Mouse (Mus musculus): ENCODE measurements around the gene Nmnat3. TPM values are rescaled to one million over a fixed set of nuclear protein-coding genes. Genes with fewer than 3 reads are reported as not detected.

Gene Nmnat3
- polyA plus RNA-seq, 1 experiment from 2014 or later = 2.7 TPM

DNA sequence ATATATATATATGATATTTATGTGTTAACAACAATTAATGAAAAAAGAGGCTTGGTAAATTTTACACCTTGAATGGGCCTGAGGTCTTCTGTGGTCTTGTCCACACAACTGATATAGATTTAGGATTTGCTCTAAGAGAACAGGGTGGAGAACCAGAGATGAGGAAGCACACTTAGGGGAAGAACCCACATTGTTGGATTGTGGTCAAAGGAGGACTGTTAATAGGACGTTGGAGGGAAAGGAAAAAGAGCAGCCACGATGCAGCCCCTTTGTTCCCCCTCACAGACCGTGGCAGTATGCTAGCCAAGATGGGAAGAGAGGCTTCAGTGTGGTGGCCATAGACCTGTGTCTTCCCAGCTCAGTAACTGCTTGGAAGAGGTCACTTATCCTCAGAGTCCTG, 11.5 kb downstream of the Nmnat3 start:
- Histone ChIP-seq H3K27ac (replicated peaks; ENCODE audit: low read depth, low read length) (no peak overlapping the region), H3K27me3 (ENCODE audit: control insufficient read depth, insufficient read depth, low read length) (no peaks in the 10 kb centered on the region), H3K9ac (ENCODE audit: low read length) (no peak overlapping the region), H3K4me3 (ENCODE audit: low read depth, low read length) (no peak overlapping the region), H3K36me3 (ENCODE audit: control insufficient read depth, insufficient read depth, low read length) (no peaks in the 10 kb centered on the region), H3K9me3 (ENCODE audit: control insufficient read depth, low read length) (no peaks in the 10 kb centered on the region), H3K4me2 (ENCODE audit: low read depth, severe bottlenecking) (no peak overlapping the region), H3K4me1 (ENCODE audit: control insufficient read depth, insufficient read depth, low read length) (peaks cover 5% of the 10 kb centered on the region)
- WGBS = 74% methylated on average over 3 of the region's 3 CpGs
- ATAC-seq (ENCODE audit: insufficient number of reproducible peaks, low FRiP score, low TSS enrichment, low read depth) (no peak), DNase-seq (ENCODE audit: low spot score) (no peak)

DNA sequence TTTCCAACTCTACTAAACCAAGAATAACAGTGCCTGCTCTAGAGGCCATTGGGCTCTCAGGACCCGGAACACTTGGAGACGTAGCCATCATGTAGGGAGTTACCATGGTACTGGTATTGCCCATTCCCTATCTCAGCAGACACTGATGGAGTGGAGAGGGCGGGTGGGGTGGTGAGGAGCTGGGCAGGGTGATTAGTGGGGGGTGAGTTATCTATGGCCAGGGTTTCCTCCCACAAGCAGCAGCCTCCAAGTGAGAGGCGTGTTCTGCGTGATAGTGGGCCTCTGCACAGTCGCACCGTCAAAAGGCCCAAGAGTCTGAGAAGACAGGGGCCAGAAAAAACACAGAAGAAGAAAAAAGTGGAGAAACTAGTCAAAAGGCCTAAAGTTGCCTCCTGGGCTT, 12.0 kb downstream of the Nmnat3 start:
- H3K9ac ChIP-seq (ENCODE audit: low read length) = no peak overlapping the region
- H3K4me2 ChIP-seq (ENCODE audit: low read depth, severe bottlenecking) = no peak overlapping the region
- no peak overlapping the region for H3K4me3 ChIP-seq (ENCODE audit: low read depth, low read length)
- H3K9me3 ChIP-seq (ENCODE audit: control insufficient read depth, low read length) = no peaks in the 10 kb centered on the region
- H3K36me3 ChIP-seq (ENCODE audit: control insufficient read depth, insufficient read depth, low read length) = no peaks in the 10 kb centered on the region
- no peak for DNase-seq (ENCODE audit: low spot score)
- 86% methylated on average over 7 of the region's 7 CpGs for whole genome bisulfite sequencing
- H3K4me1 ChIP-seq (ENCODE audit: control insufficient read depth, insufficient read depth, low read length) = peaks cover 5% of the 10 kb centered on the region
- H3K27ac ChIP-seq (replicated peaks; ENCODE audit: low read depth, low read length) = no peak overlapping the region
- no peaks in the 10 kb centered on the region for H3K27me3 ChIP-seq (ENCODE audit: control insufficient read depth, insufficient read depth, low read length)
- no peak for ATAC-seq (ENCODE audit: insufficient number of reproducible peaks, low FRiP score, low TSS enrichment, low read depth)

DNA sequence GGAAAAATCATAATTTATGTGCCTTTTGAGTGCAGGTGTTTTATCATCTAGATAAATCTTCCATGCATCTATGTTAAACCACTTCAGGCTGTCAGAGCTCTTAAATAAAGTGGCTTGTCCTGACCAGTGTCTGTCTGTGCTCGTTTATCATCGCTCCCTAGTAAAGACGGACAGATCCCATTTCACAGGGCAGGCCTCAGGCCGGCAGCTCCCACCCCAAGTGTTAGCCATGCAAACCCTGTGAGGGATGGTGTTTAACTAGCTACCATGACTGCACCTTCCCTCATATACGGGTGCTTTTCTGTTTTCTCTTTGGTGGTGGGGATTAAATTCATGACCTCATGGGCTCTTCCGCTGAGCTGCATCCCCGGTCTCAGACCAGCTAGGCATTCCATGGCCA, 13.3 kb downstream of the Nmnat3 start:
- H3K27ac ChIP-seq (replicated peaks; ENCODE audit: low read depth, low read length) = no peak overlapping the region
- H3K36me3 ChIP-seq (ENCODE audit: control insufficient read depth, insufficient read depth, low read length) = no peaks in the 10 kb centered on the region
- no peak overlapping the region for H3K4me3 ChIP-seq (ENCODE audit: low read depth, low read length)
- H3K4me2 ChIP-seq (ENCODE audit: low read depth, severe bottlenecking) = no peak overlapping the region
- no peaks in the 10 kb centered on the region for H3K9me3 ChIP-seq (ENCODE audit: control insufficient read depth, low read length)
- no peak overlapping the region for H3K9ac ChIP-seq (ENCODE audit: low read length)
- DNase-seq (ENCODE audit: low spot score) (no peak), ATAC-seq (ENCODE audit: insufficient number of reproducible peaks, low FRiP score, low TSS enrichment, low read depth) (no peak)
- WGBS = 70% methylated on average over 7 of the region's 7 CpGs
- H3K27me3 ChIP-seq (ENCODE audit: control insufficient read depth, insufficient read depth, low read length) = no peaks in the 10 kb centered on the region
- peaks cover 5% of the 10 kb centered on the region for H3K4me1 ChIP-seq (ENCODE audit: control insufficient read depth, insufficient read depth, low read length)

DNA sequence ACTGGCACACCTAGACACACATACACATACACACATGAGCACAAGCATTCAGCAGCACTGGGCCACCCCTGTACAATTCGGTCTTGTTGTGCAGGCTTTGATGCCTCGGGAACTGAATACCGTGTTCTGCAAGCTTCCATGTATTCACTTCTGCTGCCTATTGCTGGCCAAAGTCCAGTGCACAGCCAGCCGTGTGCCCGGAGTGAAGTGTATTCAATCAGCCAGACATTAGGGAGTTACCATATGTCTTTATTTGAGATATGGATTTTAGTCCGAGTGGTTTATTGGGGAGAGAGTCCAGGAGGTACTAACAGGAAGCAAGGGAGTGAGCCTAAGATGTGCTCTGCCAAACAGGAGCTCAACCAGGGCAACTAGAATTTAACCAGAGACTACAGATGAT, 19.8 kb downstream of the Nmnat3 start:
- WGBS = 88% methylated on average over 6 of the region's 6 CpGs
- H3K9me3 ChIP-seq (ENCODE audit: control insufficient read depth, low read length) = no peaks in the 10 kb centered on the region
- no peak overlapping the region for H3K4me3 ChIP-seq (ENCODE audit: low read depth, low read length)
- H3K9ac ChIP-seq (ENCODE audit: low read length) = no peak overlapping the region
- no peak overlapping the region for H3K27ac ChIP-seq (replicated peaks; ENCODE audit: low read depth, low read length)
- H3K36me3 ChIP-seq (ENCODE audit: control insufficient read depth, insufficient read depth, low read length) = no peaks in the 10 kb centered on the region
- no peak overlapping the region for H3K4me2 ChIP-seq (ENCODE audit: low read depth, severe bottlenecking)
- no peak for DNase-seq (ENCODE audit: low spot score)
- no peaks in the 10 kb centered on the region for H3K4me1 ChIP-seq (ENCODE audit: control insufficient read depth, insufficient read depth, low read length)
- no peak for ATAC-seq (ENCODE audit: insufficient number of reproducible peaks, low FRiP score, low TSS enrichment, low read depth)
- no peaks in the 10 kb centered on the region for H3K27me3 ChIP-seq (ENCODE audit: control insufficient read depth, insufficient read depth, low read length)

DNA sequence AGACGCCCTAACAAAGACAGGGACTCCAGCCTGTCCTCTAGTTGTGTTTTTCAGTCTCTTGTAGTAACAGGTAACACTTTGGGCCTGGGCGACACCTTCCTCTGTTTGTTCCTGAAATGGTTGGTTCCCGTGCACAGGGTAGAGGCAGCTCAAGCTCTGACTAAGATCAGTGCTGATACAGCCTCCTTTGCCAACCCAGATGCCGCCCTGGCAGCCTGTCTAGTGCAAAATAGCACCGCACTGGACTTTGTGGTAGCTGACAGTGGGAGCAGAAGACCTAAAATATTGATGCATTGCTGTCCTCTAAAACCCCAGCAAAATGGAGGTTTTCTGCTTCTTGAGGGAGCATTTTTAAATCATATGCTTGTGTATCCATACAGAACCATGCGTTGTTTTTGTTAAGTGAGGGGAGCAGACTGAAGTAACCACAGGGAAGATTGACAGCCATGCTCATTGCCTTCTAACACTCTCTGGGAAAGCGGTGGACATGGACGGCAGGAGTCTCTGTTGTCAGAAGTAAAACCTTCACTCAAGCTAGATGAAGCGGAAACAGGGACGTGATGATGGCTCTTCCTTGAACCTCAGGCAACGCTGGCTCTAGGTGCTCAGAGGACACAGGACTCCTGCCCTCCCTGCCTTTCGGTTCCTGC, 24.2 kb downstream of the Nmnat3 start:
- no peak overlapping the region for H3K9ac ChIP-seq (ENCODE audit: low read length)
- no peak overlapping the region for H3K27ac ChIP-seq (replicated peaks; ENCODE audit: low read depth, low read length)
- ATAC-seq (ENCODE audit: insufficient number of reproducible peaks, low FRiP score, low TSS enrichment, low read depth) = no peak
- no peak for DNase-seq (ENCODE audit: low spot score)
- 84% methylated on average over 12 of the region's 12 CpGs for WGBS
- no peaks in the 10 kb centered on the region for H3K27me3 ChIP-seq (ENCODE audit: control insufficient read depth, insufficient read depth, low read length)
- no peaks in the 10 kb centered on the region for H3K36me3 ChIP-seq (ENCODE audit: control insufficient read depth, insufficient read depth, low read length)
- H3K4me1 ChIP-seq (ENCODE audit: control insufficient read depth, insufficient read depth, low read length) = no peaks in the 10 kb centered on the region
- no peaks in the 10 kb centered on the region for H3K9me3 ChIP-seq (ENCODE audit: control insufficient read depth, low read length)
- no peak overlapping the region for H3K4me3 ChIP-seq (ENCODE audit: low read depth, low read length)
- H3K4me2 ChIP-seq (ENCODE audit: low read depth, severe bottlenecking) = no peak overlapping the region

DNA sequence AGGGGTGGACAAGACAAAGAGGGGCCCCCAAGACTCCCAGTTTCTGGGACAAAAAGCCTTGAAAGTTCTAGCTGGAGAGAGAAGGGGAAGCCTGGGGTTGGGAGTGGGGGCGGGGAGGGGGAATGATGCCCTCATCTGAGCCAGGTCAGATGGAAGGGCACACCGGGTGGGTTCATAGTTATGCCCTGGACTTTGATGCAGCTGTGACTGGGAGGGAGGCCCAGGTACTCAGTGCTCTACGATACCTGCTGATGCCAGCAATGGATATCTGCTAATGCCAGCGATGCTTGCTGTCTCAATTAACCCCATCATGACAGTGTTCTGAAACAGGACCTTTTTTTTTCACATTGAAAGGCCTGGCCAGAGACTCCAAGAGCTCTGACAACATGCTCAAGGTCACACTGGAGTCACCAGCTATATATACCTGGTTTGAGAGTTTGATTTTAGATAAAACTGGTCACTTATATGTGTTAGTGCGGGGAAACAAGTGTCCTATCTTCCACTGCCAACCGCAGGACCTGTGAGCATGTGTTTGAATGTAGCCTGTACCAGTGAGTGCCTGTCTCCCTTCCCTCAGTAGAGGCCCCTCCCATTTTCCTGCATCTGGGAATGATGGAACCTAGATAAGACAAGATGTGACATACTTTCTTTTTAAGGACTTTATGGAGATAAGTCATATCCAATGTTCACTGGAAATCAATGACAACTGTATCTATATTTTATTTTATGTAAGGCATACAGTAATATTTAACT, 25.6 kb downstream of the Nmnat3 start:
- ATAC-seq (ENCODE audit: insufficient number of reproducible peaks, low FRiP score, low TSS enrichment, low read depth) (no peak), DNase-seq (ENCODE audit: low spot score) (no peak)
- Histone ChIP-seq H3K9ac (ENCODE audit: low read length) (no peak overlapping the region), H3K27ac (replicated peaks; ENCODE audit: low read depth, low read length) (no peak overlapping the region), H3K36me3 (ENCODE audit: control insufficient read depth, insufficient read depth, low read length) (no peaks in the 10 kb centered on the region), H3K4me3 (ENCODE audit: low read depth, low read length) (no peak overlapping the region), H3K4me1 (ENCODE audit: control insufficient read depth, insufficient read depth, low read length) (no peaks in the 10 kb centered on the region), H3K9me3 (ENCODE audit: control insufficient read depth, low read length) (no peaks in the 10 kb centered on the region), H3K4me2 (ENCODE audit: low read depth, severe bottlenecking) (no peak overlapping the region), H3K27me3 (ENCODE audit: control insufficient read depth, insufficient read depth, low read length) (no peaks in the 10 kb centered on the region)
- 81% methylated on average over 6 of the region's 6 CpGs for WGBS

DNA sequence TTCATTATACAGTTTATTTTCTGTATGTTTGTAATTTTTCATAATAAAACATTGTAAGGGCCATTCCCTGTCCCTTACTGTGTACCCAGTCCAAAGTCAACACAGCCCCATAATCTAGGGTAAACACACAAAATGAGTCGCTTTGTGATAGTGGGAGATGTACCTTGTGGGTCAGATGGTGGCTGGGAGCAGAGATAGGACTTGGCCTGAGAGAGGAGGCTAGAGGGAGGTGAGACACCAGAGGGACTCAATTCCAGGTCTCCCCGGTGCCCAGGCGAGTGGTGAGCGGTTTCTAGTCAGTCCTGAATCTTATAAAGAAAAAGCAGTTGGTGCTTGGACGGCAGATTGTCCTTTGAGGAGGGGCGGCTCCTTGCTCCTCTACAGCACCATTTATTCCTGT, 26.4 kb downstream of the Nmnat3 start:
- Histone ChIP-seq H3K4me3 (ENCODE audit: low read depth, low read length) (no peak overlapping the region), H3K9ac (ENCODE audit: low read length) (no peak overlapping the region), H3K9me3 (ENCODE audit: control insufficient read depth, low read length) (no peaks in the 10 kb centered on the region), H3K36me3 (ENCODE audit: control insufficient read depth, insufficient read depth, low read length) (no peaks in the 10 kb centered on the region), H3K27me3 (ENCODE audit: control insufficient read depth, insufficient read depth, low read length) (no peaks in the 10 kb centered on the region), H3K4me1 (ENCODE audit: control insufficient read depth, insufficient read depth, low read length) (no peaks in the 10 kb centered on the region), H3K27ac (replicated peaks; ENCODE audit: low read depth, low read length) (no peak overlapping the region), H3K4me2 (ENCODE audit: low read depth, severe bottlenecking) (no peak overlapping the region)
- no peak for ATAC-seq (ENCODE audit: insufficient number of reproducible peaks, low FRiP score, low TSS enrichment, low read depth)
- 80% methylated on average over 6 of the region's 6 CpGs for WGBS
- no peak for DNase-seq (ENCODE audit: low spot score)

DNA sequence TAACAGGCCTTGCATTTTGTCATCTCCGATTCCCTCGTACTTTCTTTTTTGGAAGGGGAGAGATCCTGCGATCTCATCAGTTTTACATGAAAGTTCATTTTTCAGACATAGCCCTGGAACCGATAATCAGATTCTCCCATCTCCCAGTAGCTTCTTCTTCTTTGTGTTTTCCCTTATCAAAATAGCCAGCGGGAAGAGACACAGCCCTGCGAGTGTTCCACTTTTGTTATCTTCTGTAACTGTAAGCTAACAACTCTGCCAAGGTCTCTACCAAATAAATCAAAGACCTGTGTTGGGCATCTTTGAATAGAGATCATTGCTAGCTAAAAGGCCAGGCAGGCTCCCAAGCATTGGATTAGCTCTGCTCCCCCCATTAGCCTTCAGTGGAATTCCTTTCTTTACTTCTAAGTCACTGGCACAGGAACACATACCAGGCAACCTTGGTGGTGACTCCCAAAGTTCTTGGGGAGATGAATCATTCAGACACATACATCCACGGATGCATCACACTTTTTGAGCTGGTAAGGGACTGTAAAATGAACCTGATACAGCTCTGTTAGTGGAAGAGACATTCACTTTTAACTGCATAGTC, 26.9 kb downstream of the Nmnat3 start:
- Histone ChIP-seq H3K4me1 (ENCODE audit: control insufficient read depth, insufficient read depth, low read length) (no peaks in the 10 kb centered on the region), H3K27me3 (ENCODE audit: control insufficient read depth, insufficient read depth, low read length) (no peaks in the 10 kb centered on the region), H3K4me2 (ENCODE audit: low read depth, severe bottlenecking) (no peak overlapping the region), H3K9me3 (ENCODE audit: control insufficient read depth, low read length) (no peaks in the 10 kb centered on the region), H3K4me3 (ENCODE audit: low read depth, low read length) (no peak overlapping the region), H3K27ac (replicated peaks; ENCODE audit: low read depth, low read length) (no peak overlapping the region), H3K36me3 (ENCODE audit: control insufficient read depth, insufficient read depth, low read length) (no peaks in the 10 kb centered on the region), H3K9ac (ENCODE audit: low read length) (no peak overlapping the region)
- WGBS = 87% methylated on average over 7 of the region's 7 CpGs
- no peak for ATAC-seq (ENCODE audit: insufficient number of reproducible peaks, low FRiP score, low TSS enrichment, low read depth)
- no peak for DNase-seq (ENCODE audit: low spot score)

Data from limb, embryonic 11.5 days (tissue).